Mouse (Mus musculus) skeletal muscle tissue, postnatal 0 days (tissue): ENCODE measurements around the gene Il18. TPM values are rescaled to one million over a fixed set of nuclear protein-coding genes. Genes with fewer than 3 reads are reported as not detected.

Experiments used
- polyA plus RNA-seq: library from polyadenylated mRNA; unstranded; fragments of >200 nt; fragmentation: Nextera tagmentation; extraction: Ambion mirVana; gene quantifications from 2 replicates; pipeline ENCODE4 v1.2.1, GENCODE M21; 2015

The Il18 gene
- polyA plus RNA-seq = 4.8 and 8.2 TPM in 2 replicates

DNA sequence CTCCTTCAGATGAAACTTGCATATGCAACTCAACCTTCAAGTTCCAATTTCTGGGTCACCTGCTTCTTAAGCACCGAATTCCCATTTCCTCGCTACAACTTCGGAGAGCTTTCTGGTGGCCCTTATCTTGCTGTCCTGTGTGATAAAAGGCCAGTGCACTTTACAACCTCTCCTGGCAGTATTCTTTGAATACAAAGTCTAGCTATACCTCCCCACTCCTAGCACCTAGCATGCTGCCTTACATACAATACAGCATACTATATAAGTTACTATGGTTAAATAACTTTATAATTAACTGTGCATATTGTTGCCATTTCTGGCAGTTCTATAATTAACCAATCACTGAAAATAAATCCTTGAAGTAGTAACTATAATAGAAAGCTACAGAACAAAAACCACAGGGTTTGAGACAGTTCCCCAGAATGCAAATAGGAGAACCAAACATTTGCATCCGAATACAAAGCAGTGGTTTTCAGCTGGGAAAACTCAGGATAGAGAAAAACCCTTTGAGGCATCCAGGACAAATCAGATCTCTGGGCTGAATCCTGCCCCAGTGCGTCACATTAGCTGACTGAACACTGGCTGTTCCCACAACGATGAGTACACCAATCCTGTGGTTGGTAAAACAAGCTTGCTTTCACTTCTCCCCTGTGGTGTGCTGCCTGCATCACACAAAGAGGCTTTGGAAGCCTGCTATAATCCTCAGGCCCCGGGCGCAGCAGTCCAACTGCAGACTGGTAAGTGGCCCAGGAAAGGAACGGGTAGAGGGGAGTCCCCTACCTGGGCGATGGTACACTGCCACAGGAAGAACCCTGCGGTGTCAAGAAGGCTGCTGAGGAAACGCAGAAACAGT is at the start of gene Il18:
Gene Il18 (plus strand): TSS at position 587 of the 853 bp plus-strand sequence.

DNA sequence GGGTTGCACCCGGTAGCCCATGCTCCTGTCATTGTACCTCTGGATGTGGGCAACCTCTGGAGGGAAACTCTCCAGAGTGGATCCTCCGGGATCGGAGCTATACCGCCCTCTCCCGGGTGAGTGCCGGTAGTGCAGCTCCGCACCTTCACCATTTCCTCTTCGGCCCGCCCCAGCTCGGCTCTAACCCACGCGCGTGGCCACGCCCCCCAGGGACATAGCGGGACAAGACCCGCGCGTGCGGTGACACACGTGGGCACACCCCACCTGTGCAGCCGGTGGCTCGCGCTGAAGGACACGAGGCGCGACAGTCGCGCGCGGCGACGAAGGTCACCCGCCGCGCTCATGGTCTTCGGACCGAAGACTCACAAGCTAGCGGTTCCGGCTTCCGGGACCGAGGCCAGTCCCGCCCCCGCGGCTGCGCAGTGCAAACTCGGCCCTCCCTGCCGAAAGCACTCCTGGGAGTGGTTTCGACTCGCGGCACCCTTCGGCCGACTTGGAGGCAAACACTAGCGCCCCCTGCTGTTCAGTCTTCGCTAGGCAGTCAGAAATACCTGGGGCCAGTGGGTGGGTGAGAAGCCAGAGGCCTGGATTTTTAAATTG is 26.2 kb upstream of the Il18 start, which contains the start of gene Pts:
Gene Pts (minus strand): TSS at position 432 of the 600 bp plus-strand sequence.

GRCm38 (mm10) chr9:50555094-50555446 is 443 bp downstream of the Il18 start, which contains the start of gene Bco2:
Gene Bco2 (minus strand): TSS chr9:50555181.

DNA sequence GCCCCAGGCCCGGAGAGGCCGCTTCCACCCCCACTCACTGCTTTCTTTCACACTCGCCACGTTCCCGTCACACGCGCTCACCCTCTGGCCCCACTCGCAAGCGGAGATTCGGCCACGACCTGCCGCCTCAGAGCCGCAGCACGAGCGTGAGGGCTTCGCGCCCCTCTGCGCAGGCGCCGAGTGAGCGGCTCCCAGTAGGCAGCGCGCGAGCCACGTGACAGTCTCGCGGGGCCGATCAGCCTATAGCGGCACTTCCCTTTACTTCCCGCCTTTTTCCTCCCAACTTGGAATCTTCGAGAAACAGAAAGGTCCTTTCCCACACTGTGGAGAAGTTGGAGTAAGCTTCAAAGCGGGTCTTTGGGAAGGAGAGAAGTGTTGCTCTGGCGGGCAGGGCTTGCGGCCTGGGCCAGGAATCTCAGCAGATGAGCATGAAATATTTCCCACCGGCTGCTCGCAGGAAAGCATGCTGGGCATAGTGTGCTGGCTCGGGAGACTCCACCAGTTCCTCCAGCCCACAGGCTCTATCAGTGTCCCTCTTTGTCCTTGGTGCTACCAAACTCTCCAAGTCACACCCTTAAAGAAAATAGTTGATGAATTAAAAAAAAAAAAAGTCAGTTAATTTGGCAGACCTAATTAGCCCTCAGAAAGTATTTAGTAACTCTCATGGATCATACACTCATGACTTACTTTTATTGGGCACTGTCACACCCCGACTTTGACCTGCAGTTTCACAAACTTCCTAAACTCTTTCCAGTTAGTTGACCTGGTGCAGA is 6.7 kb downstream of the Il18 start, which contains the start of gene Tex12:
Gene Tex12 (minus strand): TSS at position 181 of the 773 bp plus-strand sequence.

GRCm38 (mm10) chr9:50603189-50603997 is 48.8 kb downstream of the Il18 start, which contains the start of the genes Sdhd and Timm8b:
Gene Sdhd (minus strand): TSS chr9:50603812.
Gene Timm8b (plus strand): TSS chr9:50603910.

DNA sequence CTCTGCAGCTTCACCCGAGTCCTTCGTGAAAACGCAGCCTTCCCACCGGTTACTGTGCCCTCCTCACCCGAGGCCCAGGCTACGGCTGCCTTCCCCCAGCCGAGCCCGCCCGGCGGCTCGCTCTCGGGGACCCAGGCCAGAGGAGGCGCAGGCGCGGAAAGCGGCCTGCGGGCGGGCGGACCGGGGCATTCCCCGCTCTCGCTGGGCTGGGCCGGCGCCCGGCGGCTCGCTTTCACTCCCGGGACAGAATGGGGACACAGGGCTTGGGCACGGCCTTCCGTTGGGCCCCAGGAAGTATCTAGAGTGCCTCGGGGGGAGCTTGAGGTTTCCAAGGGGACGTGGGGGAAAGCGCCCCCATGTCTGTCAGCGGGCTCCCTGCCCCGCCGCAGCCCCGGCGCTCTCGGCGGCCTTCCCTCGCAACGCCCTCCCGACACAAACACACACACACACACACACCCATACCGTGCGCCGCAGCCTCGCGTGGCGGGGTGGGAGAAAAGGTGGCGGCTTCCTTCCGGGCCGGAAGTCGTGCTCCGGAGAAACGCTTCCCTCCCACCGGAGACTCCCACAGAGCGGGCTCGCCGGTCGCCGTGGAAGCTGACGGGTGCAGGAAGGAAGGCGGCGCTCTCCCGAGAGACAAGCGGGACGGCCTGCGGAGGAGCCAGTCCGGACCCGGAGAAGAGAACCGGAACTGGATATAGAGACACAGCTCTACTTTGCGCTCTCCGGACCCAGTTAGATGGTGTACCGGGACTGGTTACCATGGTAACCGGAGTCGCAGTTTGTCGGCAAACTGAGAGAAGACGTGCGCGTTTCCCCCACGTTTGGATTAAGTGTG is 62.4 kb downstream of the Il18 start, which contains the start of the genes Pih1d2 and Nkapd1:
Gene Pih1d2 (plus strand): TSS at position 556 of the 838 bp plus-strand sequence.
Gene Nkapd1 (minus strand): TSS at position 699 of the 838 bp plus-strand sequence.

Other genes with a start within 250 kb of the Il18 start
- 135 and 175 TPM in 2 replicates for gene Rpl10-ps3, start 209.9 kb upstream of the Il18 start, polyA plus RNA-seq
- gene Plet1, start 60.3 kb upstream of the Il18 start, polyA plus RNA-seq = 0.19 and 0.72 TPM in 2 replicates
- gene Pts, start 26.1 kb upstream of the Il18 start, polyA plus RNA-seq = 51.1 and 58.1 TPM in 2 replicates
- 0.17 and 0.19 TPM in 2 replicates for gene Bco2, start 354 bp downstream of the Il18 start, polyA plus RNA-seq
- gene Tex12, start 6.5 kb downstream of the Il18 start, polyA plus RNA-seq = not detected in 2 replicates
- 647 and 653 TPM in 2 replicates for gene Sdhd, start 49.0 kb downstream of the Il18 start, polyA plus RNA-seq
- gene Timm8b, start 49.1 kb downstream of the Il18 start, polyA plus RNA-seq = 233 and 251 TPM in 2 replicates
- gene Pih1d2, start 62.5 kb downstream of the Il18 start, polyA plus RNA-seq = 0.77 and 1.0 TPM in 2 replicates
- 11.4 and 11.5 TPM in 2 replicates for gene Nkapd1, start 62.6 kb downstream of the Il18 start, polyA plus RNA-seq
- gene Dlat, start 105.0 kb downstream of the Il18 start, polyA plus RNA-seq = 152 and 165 TPM in 2 replicates
- gene Dixdc1, start 184.7 kb downstream of the Il18 start, polyA plus RNA-seq = 5.2 and 6.3 TPM in 2 replicates
- 1.7 and 2.6 TPM in 2 replicates for gene 2310030G06Rik, start 191.7 kb downstream of the Il18 start, polyA plus RNA-seq
- gene Cryab, start 196.5 kb downstream of the Il18 start, polyA plus RNA-seq = 938 and 1,056 TPM in 2 replicates
- 267 and 317 TPM in 2 replicates for gene Hspb2, start 197.5 kb downstream of the Il18 start, polyA plus RNA-seq
- gene Fdxacb1, start 213.4 kb downstream of the Il18 start, polyA plus RNA-seq = 7.0 and 8.2 TPM in 2 replicates
- gene Alg9, start 220.2 kb downstream of the Il18 start, polyA plus RNA-seq = 12.8 and 17.6 TPM in 2 replicates
- 33.2 and 34.6 TPM in 2 replicates for gene 1110032A03Rik, start 220.7 kb downstream of the Il18 start, polyA plus RNA-seq